In genomic region chr10:76708465-76708864, GRCm38 (mm10) we compare ENCODE assay signal across 24 mouse cellular contexts. TPM values are rescaled to one million over a fixed set of nuclear protein-coding genes. Genes with fewer than 3 reads are reported as not detected.
DNase-seq lines count a peak whose midpoint lies in the region; ATAC-seq and TF ChIP-seq lines count a peak whose summit lies in the region.
"Had no signal": no experiment of that assay in that cellular context is flagged by ENCODE, and none has a peak within 500 bp of the region (broad histone marks: within the 10 kb centered on the region; RNA-seq: fewer than 3 reads in every experiment).

No protein-coding gene starts in this region.

- H3K36me3 ChIP-seq in lung, postnatal 0 days (ENCODE audit: insufficient read depth, low read length): peaks cover 14% of the 10 kb centered on the region; the same call in 1 of the 2 replicates
- H3K36me3 ChIP-seq in liver, embryonic 12.5 days: no peaks in the 10 kb centered on the region; the same call in 1 of the 2 replicates
- H3K36me3 ChIP-seq: forebrain, embryonic 10.5 days; forebrain, embryonic 12.5 days had no signal

- no peaks in the 10 kb centered on the region for H3K27me3 ChIP-seq in lung, postnatal 0 days (replicated peaks; ENCODE audit: insufficient read depth, low read length)
- H3K27me3 ChIP-seq in liver, embryonic 12.5 days (replicated peaks): no peaks in the 10 kb centered on the region
- H3K27me3 ChIP-seq: embryonic facial prominence, embryonic 13.5 days; embryonic facial prominence, embryonic 15.5 days; forebrain, embryonic 12.5 days had no signal

- TF ChIP-seq EP300 in lung, postnatal 0 days (IDR thresholded peaks at IDR 0.05): no peak

- H3K9me3 ChIP-seq in lung, postnatal 0 days (ENCODE audit: low read length): no peaks in the 10 kb centered on the region
- no peaks in the 10 kb centered on the region for H3K9me3 ChIP-seq in liver, embryonic 12.5 days (replicated peaks)
- H3K9me3 ChIP-seq: embryonic facial prominence, embryonic 15.5 days; forebrain, embryonic 10.5 days; forebrain, embryonic 12.5 days had no signal

- 56% methylated on average over 3 of the region's 3 CpGs for WGBS in lung, postnatal 0 days
- WGBS in liver, embryonic 12.5 days (ENCODE audit: insufficient replicate concordance): 53% methylated on average over 3 of the region's 3 CpGs

- no peaks in the 10 kb centered on the region for H3K4me1 ChIP-seq in lung, postnatal 0 days (ENCODE audit: insufficient read depth, low read depth, low read length)
- H3K4me1 ChIP-seq in liver, embryonic 12.5 days: no peaks in the 10 kb centered on the region
- H3K4me1 ChIP-seq: embryonic facial prominence, embryonic 13.5 days; embryonic facial prominence, embryonic 15.5 days; forebrain, embryonic 10.5 days; forebrain, embryonic 12.5 days had no signal

- ATAC-seq in lung, postnatal 0 days: peak; percentile 25; the same call in 1 of the 2 replicates
- ATAC-seq in liver, embryonic 12.5 days: no peak
- ATAC-seq: activated CD4-positive, CD25-positive, alpha-beta regulatory T cell, adult 4 months; forebrain, embryonic 14.5 days; forebrain, embryonic 16.5 days; Patski had no signal

- TF ChIP-seq CTCF in lung, postnatal 0 days (IDR thresholded peaks at IDR 0.05): no peak

- DNase-seq in lung, postnatal 0 days (ENCODE audit: low spot score): no peak
- no peak for DNase-seq in lung, postnatal 25 days (ENCODE audit: low spot score)
- DNase-seq in adipocyte (ENCODE audit: low spot score): peak; percentile 63
- no peak for DNase-seq in thymus, adult 18-20 months
- DNase-seq: adrenal gland, adult 2 months; adrenal gland, postnatal 10 days; adrenal gland, postnatal 25 days; cerebellum, adult 11 months; cerebellum, adult 18-20 months; cerebellum, adult 8-10 months; cerebellum, adult 9-11 months; cerebellum, postnatal 14 days; cerebellum, postnatal 36 days; embryo, embryonic 11 days had no signal

- no peak overlapping the region for H3K27ac ChIP-seq in lung, postnatal 0 days (ENCODE audit: low read length)
- no peak overlapping the region for H3K27ac ChIP-seq in liver, embryonic 12.5 days
- H3K27ac ChIP-seq: embryonic facial prominence, embryonic 13.5 days; embryonic facial prominence, embryonic 15.5 days; forebrain, embryonic 10.5 days; forebrain, embryonic 12.5 days had no signal

- no peak overlapping the region for H3K4me3 ChIP-seq in lung, postnatal 0 days (ENCODE audit: low read depth, low read length)
- no peak overlapping the region for H3K4me3 ChIP-seq in liver, embryonic 12.5 days
- H3K4me3 ChIP-seq: embryonic facial prominence, embryonic 13.5 days; embryonic facial prominence, embryonic 15.5 days; erythroblast, embryonic 14.5 days; forebrain, embryonic 10.5 days; forebrain, embryonic 12.5 days had no signal

- H3K4me2 ChIP-seq in lung, postnatal 0 days (replicated peaks; ENCODE audit: low read depth, low read length): no peak overlapping the region
- no peak overlapping the region for H3K4me2 ChIP-seq in liver, embryonic 12.5 days
- H3K4me2 ChIP-seq: embryonic facial prominence, embryonic 13.5 days; embryonic facial prominence, embryonic 15.5 days; forebrain, embryonic 12.5 days had no signal

- no peak overlapping the region for H3K9ac ChIP-seq in lung, postnatal 0 days (replicated peaks; ENCODE audit: low read depth)
- H3K9ac ChIP-seq in liver, embryonic 12.5 days: no peak overlapping the region
- H3K9ac ChIP-seq: embryonic facial prominence, embryonic 13.5 days; embryonic facial prominence, embryonic 15.5 days; forebrain, embryonic 12.5 days had no signal

RNA-seq across cellular contexts. Expression of gene Col6a1, which starts 17.5 kb away (rescaled TPM):
- 344 and 387 TPM in 2 replicates for polyA plus RNA-seq in lung, postnatal 0 days (2015; fragmentation: Nextera tagmentation; extraction: Ambion mirVana)
- polyA plus RNA-seq in liver, embryonic 12.5 days (2016; fragmentation: Nextera tagmentation; extraction: Ambion mirVana): 14.1 and 14.4 TPM in 2 replicates
- polyA plus RNA-seq: activated CD4-positive, CD25-positive, alpha-beta regulatory T cell, adult 4 months; erythroblast, embryonic 14.5 days had no signal

Comparison
In these comparisons a context has a peak if more than half of its experiments do, and no peak if none do; other contexts are left out.
1. RNA of gene Col6a1, which starts 17.5 kb away (polyA plus RNA-seq): 344 to 387 TPM in lung, postnatal 0 days; 14.1 to 14.4 TPM in liver, embryonic 12.5 days; every median in the first group is over 10 times any median in the second.